In the genomic region with DNA sequence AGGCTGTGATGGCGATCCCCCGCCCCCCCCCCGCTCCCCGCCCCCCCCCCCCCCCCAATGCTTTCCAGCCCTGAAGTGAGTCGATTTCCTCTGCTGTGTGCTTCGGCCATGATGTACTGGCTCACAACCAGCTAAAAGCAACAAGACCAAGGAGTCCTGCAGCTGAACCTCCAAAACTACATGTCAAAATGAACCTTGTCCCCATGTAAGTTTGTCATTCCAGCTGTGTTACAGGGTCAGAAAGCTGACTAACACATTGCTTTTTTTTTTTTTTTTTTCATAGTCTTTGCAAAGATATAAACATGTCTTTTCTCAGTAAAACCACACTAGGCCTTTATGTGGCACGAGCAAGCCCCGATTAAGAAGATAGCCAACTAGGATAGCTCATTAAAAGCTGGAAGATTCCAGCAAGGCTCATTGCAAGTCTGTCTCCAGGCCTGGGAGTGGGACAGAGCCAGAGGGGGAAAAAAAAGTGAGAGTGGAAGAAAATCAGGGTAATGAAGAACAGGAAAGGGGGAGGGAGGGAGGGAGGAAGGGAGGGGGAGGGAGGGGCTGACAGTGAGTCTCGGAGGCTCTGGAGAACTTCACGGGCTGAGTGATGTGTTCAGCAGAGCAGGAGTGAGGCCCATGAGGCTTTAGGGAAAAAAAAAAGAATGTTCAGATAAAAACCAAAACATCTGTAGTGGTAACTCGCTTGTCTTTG, we compare ENCODE assay signal across 9 mouse cellular contexts. TPM values are rescaled to one million over a fixed set of nuclear protein-coding genes. Genes with fewer than 3 reads are reported as not detected.
DNase-seq lines count a peak whose midpoint lies in the region; ATAC-seq and TF ChIP-seq lines count a peak whose summit lies in the region.
"Had no signal": no experiment of that assay in that cellular context is flagged by ENCODE, and none has a peak within 500 bp of the region (broad histone marks: within the 10 kb centered on the region; RNA-seq: fewer than 3 reads in every experiment).

No protein-coding gene starts in this region.

- no peaks in the 10 kb centered on the region for H3K36me3 ChIP-seq in kidney, adult 2 months (ENCODE audit: control insufficient read depth, insufficient read depth, low read length)
- H3K36me3 ChIP-seq in embryonic facial prominence, embryonic 11.5 days (replicated peaks; ENCODE audit: control insufficient read depth, insufficient read depth, low read depth, low read length), result no peaks in the 10 kb centered on the region
- H3K36me3 ChIP-seq: G1E had no signal

- no peak overlapping the region; the same call in 1 of the 2 replicates for H3K27ac ChIP-seq in kidney, adult 2 months (ENCODE audit: insufficient read depth, low read depth, low read length)
- H3K27ac ChIP-seq in embryonic facial prominence, embryonic 11.5 days (replicated peaks; ENCODE audit: low read depth, low read length), result peak overlapping the region; percentile 88

- no peak overlapping the region for H3K4me3 ChIP-seq in kidney, adult 2 months (ENCODE audit: insufficient read depth, low read depth, low read length)
- no peak overlapping the region for H3K4me3 ChIP-seq in embryonic facial prominence, embryonic 11.5 days (ENCODE audit: low read depth, low read length)

- no peak for TF ChIP-seq POLR2A in kidney, adult 2 months (IDR thresholded peaks at IDR 0.05; ENCODE audit: low read depth, low read length)

- H3K9me3 ChIP-seq in embryonic facial prominence, embryonic 11.5 days (replicated peaks; ENCODE audit: control insufficient read depth, low read length), result no peaks in the 10 kb centered on the region
- H3K9me3 ChIP-seq: G1E had no signal

- no peak for TF ChIP-seq CTCF in kidney, adult 2 months (conservative IDR thresholded peaks at IDR 0.05; ENCODE audit: insufficient read depth, insufficient read length, low read depth, low read length)

- WGBS in kidney, adult 2 months, result 26% methylated on average over 11 of the region's 11 CpGs
- WGBS in embryonic facial prominence, embryonic 11.5 days, result 4% methylated on average over 11 of the region's 11 CpGs

- ATAC-seq in embryonic facial prominence, embryonic 11.5 days (replicated peaks; ENCODE audit: insufficient number of reproducible peaks, low FRiP score, low TSS enrichment, low read depth), result peak; percentile 27

- no peaks in the 10 kb centered on the region for H3K4me1 ChIP-seq in kidney, adult 2 months (ENCODE audit: control insufficient read depth, insufficient read depth, low read length)
- H3K4me1 ChIP-seq in embryonic facial prominence, embryonic 11.5 days (ENCODE audit: control insufficient read depth, insufficient read depth, low read length), result peaks cover 3% of the 10 kb centered on the region; the same call in 1 of the 2 replicates

- intact Hi-C loops in heart, postnatal 25 days (cut with DNase I), result no loop called here

- DNase-seq in kidney, adult 2 months, result peak; percentile 37
- no peak for DNase-seq in kidney, postnatal 25 days
- DNase-seq in embryonic facial prominence, embryonic 11.5 days (ENCODE audit: low spot score), result peak; percentile 83
- peak; percentile 24 for DNase-seq in heart, postnatal 25 days (ENCODE audit: low spot score)
- DNase-seq in lung, postnatal 10 days, result peak; percentile 74
- DNase-seq in left cerebral cortex, adult 9 months (ENCODE audit: low spot score in 2 of 2), result no peak
- DNase-seq in layer of hippocampus, postnatal 10 days (ENCODE audit: low spot score in 2 of 2), result no peak
- DNase-seq in cerebellum, postnatal 10 days, result no peak

- H3K9ac ChIP-seq in embryonic facial prominence, embryonic 11.5 days (replicated peaks; ENCODE audit: low read length), result no peak overlapping the region

- no peak overlapping the region for H3K4me2 ChIP-seq in embryonic facial prominence, embryonic 11.5 days (ENCODE audit: low read depth, low read length)

- H3K27me3 ChIP-seq in kidney, adult 2 months (replicated peaks; ENCODE audit: control insufficient read depth, insufficient read depth, low read length), result no peaks in the 10 kb centered on the region
- H3K27me3 ChIP-seq in embryonic facial prominence, embryonic 11.5 days (ENCODE audit: control insufficient read depth, insufficient read depth, low read length), result no peaks in the 10 kb centered on the region

RNA-seq across cellular contexts. Expression of gene Ddc, which starts 19.5 kb away (rescaled TPM):
- polyA plus RNA-seq in kidney, adult 2 months (2012; rRNA removed), result 96.2 and 103 TPM in 2 replicates
- polyA plus RNA-seq in embryonic facial prominence, embryonic 11.5 days (2014; fragmentation: Nextera tagmentation; extraction: Ambion mirVana), result 9.6 and 10.4 TPM in 2 replicates
- total RNA-seq in heart, postnatal 25 days (2021), result 1 to 10 TPM; 2.5 TPM
- 1 to 10 TPM; 7.1 to 8.9 TPM for total RNA-seq in layer of hippocampus, postnatal 10 days (2021)

Comparison
In these comparisons a context has a peak if more than half of its experiments do, and no peak if none do; other contexts are left out.
1. DNase-seq: peak in kidney, adult 2 months (single experiment), embryonic facial prominence, embryonic 11.5 days (single experiment), heart, postnatal 25 days (single experiment) and lung, postnatal 10 days (single experiment); none in kidney, postnatal 25 days (0 of 2), left cerebral cortex, adult 9 months (0 of 2), layer of hippocampus, postnatal 10 days (0 of 2) and cerebellum, postnatal 10 days (0 of 2).